Mouse (Mus musculus): Measurements from ENCODE around the gene Grid2ip. TPM values are rescaled to one million over a fixed set of nuclear protein-coding genes. Genes with fewer than 3 reads are reported as not detected.

Gene Grid2ip
- total and polyA plus RNA-seq, 2 experiments from 2014 or later: not detected

DNA sequence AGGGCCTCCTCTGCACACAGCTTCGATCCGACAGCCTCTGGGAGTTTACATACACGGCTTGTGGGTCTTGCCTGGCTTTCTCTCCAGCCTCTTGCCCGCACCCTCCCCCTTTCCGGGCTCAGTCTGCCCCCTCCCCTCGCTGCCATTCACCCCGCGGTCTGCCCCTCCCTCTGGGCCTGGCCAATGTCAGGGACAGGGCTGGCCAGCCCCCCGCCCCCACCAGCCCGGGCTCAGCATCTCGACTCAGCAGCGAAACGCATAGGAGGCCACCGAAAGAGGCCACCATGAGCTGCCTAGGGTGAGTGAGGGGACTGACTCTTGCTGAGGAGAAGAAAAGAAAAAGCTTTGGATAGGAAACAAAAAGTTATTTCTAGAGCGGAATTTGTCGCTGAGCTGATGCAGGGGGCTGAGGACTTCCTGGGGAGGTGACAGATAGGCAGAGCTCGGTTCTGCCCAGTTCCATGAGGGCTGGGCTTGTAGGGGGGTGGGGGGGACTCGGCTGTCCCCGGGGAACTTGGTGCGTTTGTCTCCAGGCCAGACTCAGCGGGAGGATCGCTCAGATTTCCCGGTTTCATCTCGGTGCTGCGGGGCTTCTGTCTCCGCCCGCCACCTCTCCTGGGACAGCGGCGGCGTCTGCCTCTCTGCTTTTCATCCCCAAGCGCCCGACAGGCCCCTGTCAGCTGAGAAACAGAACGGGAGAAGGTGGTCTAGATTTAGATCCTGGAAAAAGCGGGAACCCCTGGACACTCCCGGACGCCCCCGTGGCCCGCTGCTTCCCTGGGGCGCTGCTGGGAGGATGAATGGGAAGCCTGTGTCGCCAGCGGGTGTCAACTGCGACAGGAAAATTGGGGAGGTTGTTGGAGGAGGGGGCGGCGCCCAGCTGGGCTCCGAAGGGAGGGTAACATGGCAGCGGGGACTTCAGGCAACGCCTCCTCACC lies 6.8 kb downstream of the Grid2ip start:
- Histone ChIP-seq H3K9me3 (replicated peaks; ENCODE audit: control insufficient read depth, low read length) (no peaks in the 10 kb centered on the region), H3K27ac (ENCODE audit: low read depth) (no peak overlapping the region), H3K9ac (replicated peaks; ENCODE audit: low read depth, low read length) (peak overlapping the region; percentile 38), H3K36me3 (replicated peaks; ENCODE audit: control insufficient read depth, insufficient read depth, low read length) (no peaks in the 10 kb centered on the region), H3K27me3 (ENCODE audit: control insufficient read depth, insufficient read depth, low read length) (peaks cover 58% of the 10 kb centered on the region), H3K4me2 (ENCODE audit: low read depth, low read length) (peak overlapping the region; percentile 82), H3K4me3 (ENCODE audit: low read depth, low read length) (peak overlapping the region; percentile 47), H3K4me1 (ENCODE audit: control insufficient read depth, insufficient read depth) (no peaks in the 10 kb centered on the region)
- ATAC-seq (ENCODE audit: insufficient read depth, low read depth): peak; percentile 67
- DNase-seq (ENCODE audit: low spot score): peak; percentile 31
- TF ChIP-seq EP300 (IDR thresholded peaks at IDR 0.05; ENCODE audit: low read depth): no peak
- TF ChIP-seq CTCF (IDR thresholded peaks at IDR 0.05; ENCODE audit: low read depth): no peak
- 2% methylated on average over 43 of the region's 47 CpGs for WGBS

DNA sequence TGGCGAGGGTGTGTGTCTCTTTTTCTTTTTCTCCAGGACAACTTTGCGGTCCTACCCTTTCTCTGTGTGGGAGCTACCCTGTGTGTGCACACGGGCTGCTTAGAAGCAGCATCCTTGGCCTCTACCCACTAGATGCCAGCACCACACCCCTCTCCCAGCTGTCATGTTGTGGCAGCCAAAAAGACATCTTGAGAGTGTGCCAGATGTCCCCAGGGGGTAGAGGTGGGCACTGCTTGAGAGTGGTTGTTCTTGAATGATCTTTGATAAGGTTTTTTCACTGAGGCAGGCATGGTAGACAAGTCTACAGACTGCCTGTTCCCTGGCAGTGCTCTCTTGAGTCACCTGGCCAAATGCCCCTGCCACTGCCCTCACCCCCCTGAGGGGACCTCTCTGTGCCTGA lies 10.8 kb downstream of the Grid2ip start:
- TF ChIP-seq CTCF (IDR thresholded peaks at IDR 0.05; ENCODE audit: low read depth) (no peak), EP300 (IDR thresholded peaks at IDR 0.05; ENCODE audit: low read depth) (no peak)
- H3K36me3 ChIP-seq (replicated peaks; ENCODE audit: control insufficient read depth, insufficient read depth, low read length): no peaks in the 10 kb centered on the region
- H3K27me3 ChIP-seq (ENCODE audit: control insufficient read depth, insufficient read depth, low read length): peaks cover 83% of the 10 kb centered on the region
- ATAC-seq (ENCODE audit: insufficient read depth, low read depth): no peak
- H3K9me3 ChIP-seq (replicated peaks; ENCODE audit: control insufficient read depth, low read length): no peaks in the 10 kb centered on the region
- H3K4me3 ChIP-seq (ENCODE audit: low read depth, low read length): no peak overlapping the region
- H3K4me2 ChIP-seq (ENCODE audit: low read depth, low read length): no peak overlapping the region
- H3K9ac ChIP-seq (replicated peaks; ENCODE audit: low read depth, low read length): no peak overlapping the region
- H3K4me1 ChIP-seq (ENCODE audit: control insufficient read depth, insufficient read depth): no peaks in the 10 kb centered on the region
- WGBS: 71% methylated on average over 3 of the region's 3 CpGs
- H3K27ac ChIP-seq (ENCODE audit: low read depth): no peak overlapping the region
- DNase-seq (ENCODE audit: low spot score): no peak

DNA sequence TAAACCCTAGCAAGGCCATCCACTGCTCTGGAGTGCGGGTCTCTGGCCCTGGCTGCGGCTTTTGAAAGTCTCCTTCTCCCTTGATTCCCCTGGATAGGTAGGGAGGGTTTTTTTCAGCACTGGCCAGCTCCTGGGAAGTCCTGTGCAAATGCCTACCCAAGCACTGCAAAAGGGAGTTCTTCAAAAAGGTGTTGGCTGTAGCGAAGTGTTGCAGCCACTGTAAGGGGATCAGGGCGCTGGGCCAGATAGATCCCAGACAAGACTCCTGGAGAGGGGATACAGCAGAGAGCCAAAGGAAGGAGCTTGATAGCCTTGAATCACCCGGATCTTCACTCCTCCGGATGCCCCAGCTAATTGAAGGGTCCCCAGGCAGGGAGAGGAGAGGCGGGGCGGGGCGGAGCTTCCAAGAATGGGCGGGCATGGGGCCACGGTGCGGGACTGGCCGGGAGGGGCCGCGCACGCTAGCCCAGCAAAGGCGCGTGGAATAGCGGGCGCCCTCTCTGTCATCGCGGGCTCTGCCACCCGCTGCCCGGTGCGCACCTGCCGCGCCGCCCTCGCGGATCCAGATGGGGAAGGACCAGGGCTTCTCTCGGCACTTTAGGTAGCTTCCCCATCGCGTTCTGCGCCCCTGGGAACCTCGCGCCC lies 12.6 kb downstream of the Grid2ip start:
- WGBS: under 1% methylated on average over 34 of the region's 36 CpGs
- TF ChIP-seq EP300 (IDR thresholded peaks at IDR 0.05; ENCODE audit: low read depth) (no peak), CTCF (IDR thresholded peaks at IDR 0.05; ENCODE audit: low read depth) (no peak)
- H3K9ac ChIP-seq (replicated peaks; ENCODE audit: low read depth, low read length): no peak overlapping the region

DNA sequence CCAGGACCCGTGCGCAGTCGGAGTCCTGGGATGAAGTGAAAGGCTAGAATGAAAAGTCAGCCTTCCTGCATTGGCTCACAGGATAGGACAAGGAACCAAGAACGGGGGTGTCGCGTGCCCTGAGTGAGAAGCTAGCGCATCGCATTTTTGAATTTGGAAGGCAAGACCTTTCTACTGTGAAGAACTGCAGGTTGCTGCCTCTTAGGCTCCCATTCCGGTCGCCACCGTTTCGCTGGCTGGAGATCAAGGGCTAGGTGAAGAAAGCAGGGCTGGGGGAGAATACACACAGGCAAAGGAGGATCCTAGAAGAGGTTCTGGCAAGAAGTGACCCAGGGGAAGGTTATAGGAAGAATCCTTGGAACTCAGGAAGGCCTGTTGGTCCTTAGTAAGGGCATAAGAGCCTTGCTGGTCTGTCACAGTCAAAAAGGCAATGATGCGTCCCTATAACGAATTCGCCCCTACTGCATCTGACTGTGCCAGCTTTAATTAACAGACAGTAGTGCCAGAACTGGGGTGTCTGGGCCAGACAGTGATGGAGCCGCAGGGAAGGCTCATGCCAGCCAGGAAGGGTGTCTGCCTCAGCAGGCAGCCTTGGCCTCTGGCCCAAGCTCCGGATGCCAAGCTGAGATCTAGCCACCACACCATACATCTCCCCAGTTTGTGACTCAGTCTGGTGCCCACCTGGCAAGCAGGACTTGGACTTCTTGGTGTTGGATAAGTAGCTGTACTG lies 13.4 kb downstream of the Grid2ip start:
- Histone ChIP-seq H3K27me3 (ENCODE audit: control insufficient read depth, insufficient read depth, low read length) (peaks cover 89% of the 10 kb centered on the region), H3K9ac (replicated peaks; ENCODE audit: low read depth, low read length) (no peak overlapping the region), H3K36me3 (replicated peaks; ENCODE audit: control insufficient read depth, insufficient read depth, low read length) (no peaks in the 10 kb centered on the region), H3K4me2 (ENCODE audit: low read depth, low read length) (no peak overlapping the region; the same call in 1 of the 2 replicates), H3K9me3 (replicated peaks; ENCODE audit: control insufficient read depth, low read length) (no peaks in the 10 kb centered on the region), H3K4me3 (ENCODE audit: low read depth, low read length) (no peak overlapping the region; the same call in 1 of the 2 replicates), H3K4me1 (ENCODE audit: control insufficient read depth, insufficient read depth) (no peaks in the 10 kb centered on the region), H3K27ac (ENCODE audit: low read depth) (no peak overlapping the region)
- no peak for TF ChIP-seq CTCF (IDR thresholded peaks at IDR 0.05; ENCODE audit: low read depth)
- TF ChIP-seq EP300 (IDR thresholded peaks at IDR 0.05; ENCODE audit: low read depth): no peak
- WGBS: 24% methylated on average over 17 of the region's 17 CpGs
- ATAC-seq (ENCODE audit: insufficient read depth, low read depth): no peak
- DNase-seq (ENCODE audit: low spot score): no peak

More for the DNA sequence above, 12.6 kb downstream of the Grid2ip start:
- H3K36me3 ChIP-seq (replicated peaks; ENCODE audit: control insufficient read depth, insufficient read depth, low read length): no peaks in the 10 kb centered on the region
- ATAC-seq (ENCODE audit: insufficient read depth, low read depth) (no peak), DNase-seq (ENCODE audit: low spot score) (no peak)
- H3K4me3 ChIP-seq (ENCODE audit: low read depth, low read length): peak overlapping the region; percentile 5; the same call in 1 of the 2 replicates
- H3K4me1 ChIP-seq (ENCODE audit: control insufficient read depth, insufficient read depth): no peaks in the 10 kb centered on the region
- H3K4me2 ChIP-seq (ENCODE audit: low read depth, low read length): peak overlapping the region; percentile 26; the same call in 1 of the 2 replicates
- peaks cover 89% of the 10 kb centered on the region for H3K27me3 ChIP-seq (ENCODE audit: control insufficient read depth, insufficient read depth, low read length)
- H3K27ac ChIP-seq (ENCODE audit: low read depth): no peak overlapping the region
- H3K9me3 ChIP-seq (replicated peaks; ENCODE audit: control insufficient read depth, low read length): no peaks in the 10 kb centered on the region

DNA sequence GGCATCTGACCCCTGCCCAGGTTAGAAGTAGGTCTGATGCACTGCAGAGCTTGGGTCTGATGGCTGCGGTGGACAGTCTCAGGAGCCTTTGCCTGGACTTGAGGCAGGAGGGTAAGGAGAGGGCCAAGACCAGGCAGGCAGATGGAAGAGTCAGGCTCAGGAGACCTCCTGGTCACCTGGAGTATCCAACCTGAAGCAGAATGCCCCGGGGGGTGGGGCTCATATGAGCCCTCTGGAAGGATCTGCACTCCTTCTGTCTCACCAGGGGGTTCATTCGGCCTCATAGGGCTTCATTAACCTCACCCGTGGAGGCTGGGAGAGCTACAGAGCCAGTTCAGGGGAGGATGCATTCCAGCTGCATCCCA lies 14.0 kb downstream of the Grid2ip start:
- peaks cover 84% of the 10 kb centered on the region for H3K27me3 ChIP-seq (ENCODE audit: control insufficient read depth, insufficient read depth, low read length)
- H3K9ac ChIP-seq (replicated peaks; ENCODE audit: low read depth, low read length): no peak overlapping the region
- H3K4me1 ChIP-seq (ENCODE audit: control insufficient read depth, insufficient read depth): no peaks in the 10 kb centered on the region
- H3K36me3 ChIP-seq (replicated peaks; ENCODE audit: control insufficient read depth, insufficient read depth, low read length): no peaks in the 10 kb centered on the region
- H3K4me3 ChIP-seq (ENCODE audit: low read depth, low read length): no peak overlapping the region
- TF ChIP-seq CTCF (IDR thresholded peaks at IDR 0.05; ENCODE audit: low read depth): no peak
- no peak for TF ChIP-seq EP300 (IDR thresholded peaks at IDR 0.05; ENCODE audit: low read depth)
- DNase-seq (ENCODE audit: low spot score) (no peak), ATAC-seq (ENCODE audit: insufficient read depth, low read depth) (no peak)
- 52% methylated on average over 4 of the region's 4 CpGs for WGBS
- H3K27ac ChIP-seq (ENCODE audit: low read depth): no peak overlapping the region
- no peak overlapping the region for H3K4me2 ChIP-seq (ENCODE audit: low read depth, low read length)
- H3K9me3 ChIP-seq (replicated peaks; ENCODE audit: control insufficient read depth, low read length): no peaks in the 10 kb centered on the region

All from heart, postnatal 0 days (tissue).